Mouse (Mus musculus): ENCODE results near the gene Herc2. TPM values are rescaled to one million over a fixed set of nuclear protein-coding genes. Genes with fewer than 3 reads are reported as not detected.

The Herc2 gene
- total and polyA plus RNA-seq, 2 experiments from 2014 or later, result 41.8 to 89.2 TPM

GRCm38 (mm10) chr7:56131548-56131947 is 81.6 kb downstream of the Herc2 start:
- ATAC-seq (no peak), DNase-seq (ENCODE audit: low spot score) (no peak)
- no peaks in the 10 kb centered on the region for H3K4me1 ChIP-seq (ENCODE audit: insufficient read depth, low read length)
- H3K9me3 ChIP-seq (ENCODE audit: low read length), result no peaks in the 10 kb centered on the region
- 86% methylated on average over 6 of the region's 6 CpGs for WGBS
- no peak overlapping the region for H3K4me3 ChIP-seq (ENCODE audit: low read length)
- no peaks in the 10 kb centered on the region for H3K27me3 ChIP-seq (ENCODE audit: insufficient read depth, low read length)
- no peak overlapping the region for H3K9ac ChIP-seq (replicated peaks; ENCODE audit: low read length)
- no peak overlapping the region for H3K27ac ChIP-seq
- no peak overlapping the region for H3K4me2 ChIP-seq (ENCODE audit: low read depth, low read length)
- no peak for TF ChIP-seq CTCF (IDR thresholded peaks at IDR 0.05; ENCODE audit: low read depth)
- peaks cover 39% of the 10 kb centered on the region; the same call in 1 of the 2 replicates for H3K36me3 ChIP-seq (ENCODE audit: insufficient read depth, low read length)

- Histone ChIP-seq H3K4me2 (ENCODE audit: low read depth, low read length) (no peak overlapping the region), H3K9ac (replicated peaks; ENCODE audit: low read length) (no peak overlapping the region), H3K4me1 (ENCODE audit: insufficient read depth, low read length) (no peaks in the 10 kb centered on the region), H3K4me3 (ENCODE audit: low read length) (no peak overlapping the region), H3K27ac (no peak overlapping the region), H3K27me3 (ENCODE audit: insufficient read depth, low read length) (no peaks in the 10 kb centered on the region), H3K36me3 (ENCODE audit: insufficient read depth, low read length) (peaks cover 26% of the 10 kb centered on the region; the same call in 1 of the 2 replicates), H3K9me3 (ENCODE audit: low read length) (no peaks in the 10 kb centered on the region)
- ATAC-seq, result no peak
- no peak for TF ChIP-seq CTCF (IDR thresholded peaks at IDR 0.05; ENCODE audit: low read depth)
- no peak for DNase-seq (ENCODE audit: low spot score)
- WGBS, result 91% methylated on average over 7 of the region's 7 CpGs
Measured at GRCm38 (mm10) chr7:56138706-56139105, 88.7 kb downstream of the Herc2 start.

GRCm38 (mm10) chr7:56146424-56146823 is 96.4 kb downstream of the Herc2 start:
- no peak overlapping the region for H3K9ac ChIP-seq (replicated peaks; ENCODE audit: low read length)
- 100% methylated on average over 3 of the region's 3 CpGs for WGBS
- ATAC-seq (no peak), DNase-seq (ENCODE audit: low spot score) (no peak)
- no peak overlapping the region for H3K4me3 ChIP-seq (ENCODE audit: low read length)
- no peak for TF ChIP-seq CTCF (IDR thresholded peaks at IDR 0.05; ENCODE audit: low read depth)
- peaks cover 42% of the 10 kb centered on the region for H3K36me3 ChIP-seq (ENCODE audit: insufficient read depth, low read length)
- no peaks in the 10 kb centered on the region for H3K4me1 ChIP-seq (ENCODE audit: insufficient read depth, low read length)
- no peak overlapping the region for H3K4me2 ChIP-seq (ENCODE audit: low read depth, low read length)
- no peak overlapping the region for H3K27ac ChIP-seq
- no peaks in the 10 kb centered on the region for H3K27me3 ChIP-seq (ENCODE audit: insufficient read depth, low read length)
- no peaks in the 10 kb centered on the region for H3K9me3 ChIP-seq (ENCODE audit: low read length)

- DNase-seq (ENCODE audit: low spot score) (no peak), ATAC-seq (no peak)
- H3K9ac ChIP-seq (replicated peaks; ENCODE audit: low read length), result no peak overlapping the region
- peaks cover 53% of the 10 kb centered on the region for H3K36me3 ChIP-seq (ENCODE audit: insufficient read depth, low read length)
- H3K4me2 ChIP-seq (ENCODE audit: low read depth, low read length), result no peak overlapping the region
- no peak overlapping the region for H3K4me3 ChIP-seq (ENCODE audit: low read length)
- TF ChIP-seq CTCF (IDR thresholded peaks at IDR 0.05; ENCODE audit: low read depth), result no peak
- H3K27ac ChIP-seq, result no peak overlapping the region
- WGBS, result 92% methylated on average over 7 of the region's 7 CpGs
- no peaks in the 10 kb centered on the region for H3K9me3 ChIP-seq (ENCODE audit: low read length)
- H3K27me3 ChIP-seq (ENCODE audit: insufficient read depth, low read length), result no peaks in the 10 kb centered on the region
- no peaks in the 10 kb centered on the region for H3K4me1 ChIP-seq (ENCODE audit: insufficient read depth, low read length)
Measured at GRCm38 (mm10) chr7:56148925-56149324, 98.9 kb downstream of the Herc2 start.

GRCm38 (mm10) chr7:56151885-56152676 is 102.1 kb downstream of the Herc2 start:
- H3K4me1 ChIP-seq (ENCODE audit: insufficient read depth, low read length), result no peaks in the 10 kb centered on the region
- H3K27me3 ChIP-seq (ENCODE audit: insufficient read depth, low read length), result no peaks in the 10 kb centered on the region
- H3K4me2 ChIP-seq (ENCODE audit: low read depth, low read length), result no peak overlapping the region
- H3K36me3 ChIP-seq (ENCODE audit: insufficient read depth, low read length), result peaks cover 64% of the 10 kb centered on the region
- H3K9me3 ChIP-seq (ENCODE audit: low read length), result no peaks in the 10 kb centered on the region
- H3K27ac ChIP-seq, result no peak overlapping the region
- no peak overlapping the region for H3K9ac ChIP-seq (replicated peaks; ENCODE audit: low read length)
- TF ChIP-seq CTCF (IDR thresholded peaks at IDR 0.05; ENCODE audit: low read depth), result no peak
- ATAC-seq (no peak), DNase-seq (ENCODE audit: low spot score) (no peak)
- 92% methylated on average over 16 of the region's 16 CpGs for WGBS
- H3K4me3 ChIP-seq (ENCODE audit: low read length), result no peak overlapping the region

GRCm38 (mm10) chr7:56153161-56153560 is 103.2 kb downstream of the Herc2 start:
- ATAC-seq, result no peak
- H3K27me3 ChIP-seq (ENCODE audit: insufficient read depth, low read length), result no peaks in the 10 kb centered on the region
- no peak overlapping the region for H3K9ac ChIP-seq (replicated peaks; ENCODE audit: low read length)
- 92% methylated on average over 9 of the region's 9 CpGs for WGBS
- no peak overlapping the region for H3K4me3 ChIP-seq (ENCODE audit: low read length)
- H3K9me3 ChIP-seq (ENCODE audit: low read length), result no peaks in the 10 kb centered on the region
- H3K36me3 ChIP-seq (ENCODE audit: insufficient read depth, low read length), result peaks cover 70% of the 10 kb centered on the region
- H3K4me1 ChIP-seq (ENCODE audit: insufficient read depth, low read length), result no peaks in the 10 kb centered on the region
- no peak overlapping the region for H3K4me2 ChIP-seq (ENCODE audit: low read depth, low read length)
- no peak overlapping the region for H3K27ac ChIP-seq
- no peak for TF ChIP-seq CTCF (IDR thresholded peaks at IDR 0.05; ENCODE audit: low read depth)
- DNase-seq (ENCODE audit: low spot score), result no peak

- DNase-seq (ENCODE audit: low spot score) (no peak), ATAC-seq (no peak)
- H3K9me3 ChIP-seq (ENCODE audit: low read length), result no peaks in the 10 kb centered on the region
- H3K4me2 ChIP-seq (ENCODE audit: low read depth, low read length), result no peak overlapping the region
- 92% methylated on average over 12 of the region's 12 CpGs for WGBS
- H3K4me1 ChIP-seq (ENCODE audit: insufficient read depth, low read length), result no peaks in the 10 kb centered on the region
- H3K4me3 ChIP-seq (ENCODE audit: low read length), result no peak overlapping the region
- no peak overlapping the region for H3K9ac ChIP-seq (replicated peaks; ENCODE audit: low read length)
- TF ChIP-seq CTCF (IDR thresholded peaks at IDR 0.05; ENCODE audit: low read depth), result no peak
- peaks cover 68% of the 10 kb centered on the region for H3K36me3 ChIP-seq (ENCODE audit: insufficient read depth, low read length)
- no peak overlapping the region for H3K27ac ChIP-seq
- no peaks in the 10 kb centered on the region for H3K27me3 ChIP-seq (ENCODE audit: insufficient read depth, low read length)
Measured at GRCm38 (mm10) chr7:56153625-56154024, 103.6 kb downstream of the Herc2 start.
